Mouse (Mus musculus) kidney, adult 9 months (tissue): ENCODE data around the gene Ssna1.
A peak's percentile ranks its signal among the peaks of the same experiment; 100 is the strongest.

ENCODE experiments used
- DNase-seq: peaks from one replicate; pipeline ENCODE4 v3.0.0; 2022

The Ssna1 gene

GRCm38 (mm10) chr2:25289651-25290050 lies 17.4 kb upstream of the Ssna1 start, which contains the start of gene Lrrc26:
Gene Lrrc26 (plus strand): TSS chr2:25289915.
- peak; percentile 72 for DNase-seq

- no peak for DNase-seq
Observed at GRCm38 (mm10) chr2:25288734-25289345, 16.6 kb upstream of the Ssna1 start.

GRCm38 (mm10) chr2:25287927-25288649 lies 15.8 kb upstream of the Ssna1 start, which contains the start of gene Tmem210:
Gene Tmem210 (plus strand): TSS chr2:25288145.
- DNase-seq = no peak

GRCm38 (mm10) chr2:25286837-25287636 lies 14.8 kb upstream of the Ssna1 start:
- DNase-seq = peak; percentile 44

- no peak for DNase-seq
Observed at GRCm38 (mm10) chr2:25286314-25286713, 14.1 kb upstream of the Ssna1 start.

GRCm38 (mm10) chr2:25285551-25285950 lies 13.3 kb upstream of the Ssna1 start:
- DNase-seq = no peak

- peak; percentile 92 for DNase-seq
Observed at GRCm38 (mm10) chr2:25278928-25279882, 7.0 kb upstream of the Ssna1 start.

GRCm38 (mm10) chr2:25273010-25273409 lies 772 bp upstream of the Ssna1 start:
- DNase-seq = no peak

- no peak for DNase-seq
Observed at GRCm38 (mm10) chr2:25272515-25272914, 277 bp upstream of the Ssna1 start.

- no peak for DNase-seq
Observed at GRCm38 (mm10) chr2:25267746-25268309, 4.4 kb downstream of the Ssna1 start.

- no peak for DNase-seq
Observed at GRCm38 (mm10) chr2:25267241-25267640, 5.0 kb downstream of the Ssna1 start.

GRCm38 (mm10) chr2:25266720-25267119 lies 5.5 kb downstream of the Ssna1 start:
- peak; percentile 79 for DNase-seq

GRCm38 (mm10) chr2:25265897-25266656 lies 6.2 kb downstream of the Ssna1 start:
- peak; percentile 61 for DNase-seq

GRCm38 (mm10) chr2:25264851-25265250 lies 7.4 kb downstream of the Ssna1 start:
- DNase-seq = peak; percentile 94

- no peak for DNase-seq
Observed at GRCm38 (mm10) chr2:25264286-25264660, 8.0 kb downstream of the Ssna1 start.

GRCm38 (mm10) chr2:25263623-25264285 lies 8.5 kb downstream of the Ssna1 start:
- no peak for DNase-seq

- peak; percentile 40 for DNase-seq
Observed at GRCm38 (mm10) chr2:25262795-25263622, 9.2 kb downstream of the Ssna1 start.

GRCm38 (mm10) chr2:25262291-25262767 lies 9.9 kb downstream of the Ssna1 start, which contains the start of gene Tprn:
Gene Tprn (plus strand): TSS chr2:25262618.
- peak; percentile 99 for DNase-seq

- no peak for DNase-seq
Observed at GRCm38 (mm10) chr2:25261870-25262269, 10.4 kb downstream of the Ssna1 start.
